In the genomic region with DNA sequence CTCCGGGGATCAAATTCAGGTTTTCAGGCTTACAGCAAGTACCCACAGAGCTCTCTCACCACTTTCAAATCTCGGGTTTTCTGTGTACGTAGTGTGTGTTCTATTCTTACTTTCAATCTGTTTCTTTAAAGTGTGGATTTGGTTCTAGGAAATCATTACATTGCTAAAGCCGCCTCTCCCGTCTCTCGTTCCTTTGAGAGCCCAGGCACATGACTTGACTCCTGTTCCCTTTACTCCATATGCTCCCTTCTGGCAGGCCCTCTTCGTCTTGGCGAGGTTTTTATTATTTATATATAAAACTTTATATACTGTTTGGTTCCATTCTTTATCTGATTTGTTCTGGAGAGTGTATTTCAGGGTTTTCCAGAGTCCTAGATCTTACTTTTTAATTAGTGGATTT, we compare ENCODE assay signal across 17 mouse cellular contexts.
"Had no signal": no experiment of that assay in that cellular context is flagged by ENCODE, and none has a peak within 500 bp of the region (broad histone marks: within the 10 kb centered on the region; RNA-seq: fewer than 3 reads in every experiment).

No protein-coding gene starts in this region.

- H3K27me3 ChIP-seq: midbrain, embryonic 12.5 days; neural tube, embryonic 13.5 days; neural tube, embryonic 15.5 days had no signal

- H3K4me1 ChIP-seq: midbrain, embryonic 10.5 days; midbrain, embryonic 12.5 days had no signal

- ATAC-seq: midbrain, embryonic 16.5 days had no signal

- H3K27ac ChIP-seq: midbrain, embryonic 10.5 days; midbrain, embryonic 12.5 days; neural tube, embryonic 13.5 days; neural tube, embryonic 15.5 days had no signal

- H3K36me3 ChIP-seq: midbrain, embryonic 12.5 days; neural tube, embryonic 13.5 days; neural tube, embryonic 15.5 days had no signal

- H3K4me3 ChIP-seq: midbrain, embryonic 10.5 days; midbrain, embryonic 12.5 days; myocyte; neural tube, embryonic 13.5 days; neural tube, embryonic 15.5 days had no signal

- DNase-seq: lung, adult 18-20 months; lung, embryonic 14.5 days; lung, postnatal 10 days; lung, postnatal 4 days; midbrain, embryonic 14.5 days; retina, postnatal 1 day; right cerebral cortex, adult 18-20 months; spleen, adult 18-20 months; thymus, adult 18-20 months; thymus, postnatal 14 days; thymus, postnatal 36 days had no signal

- H3K9ac ChIP-seq: lung, embryonic 14.5 days; midbrain, embryonic 12.5 days; neural tube, embryonic 13.5 days; neural tube, embryonic 15.5 days had no signal

- H3K9me3 ChIP-seq: midbrain, embryonic 12.5 days; neural tube, embryonic 15.5 days had no signal

- H3K4me2 ChIP-seq: lung, embryonic 14.5 days; midbrain, embryonic 12.5 days; neural tube, embryonic 13.5 days; neural tube, embryonic 15.5 days had no signal
